Mouse (Mus musculus) cerebellum, postnatal 25 days (tissue): ENCODE measurements around the gene Rpl23a.

Experiments used
- DNase-seq, 2 experiments: peaks; one replicate each; pipeline ENCODE4 v3.0.0; 2021; ENCODE audit warnings: mixed read lengths in 2 of 2

Rpl23a gene

GRCm38 (mm10) chr11:78166640-78167039 is 16.7 kb downstream of the Rpl23a start:
- no peak for DNase-seq

GRCm38 (mm10) chr11:78166161-78166560 is 17.2 kb downstream of the Rpl23a start:
- DNase-seq, result no peak

GRCm38 (mm10) chr11:78165761-78166109 is 17.6 kb downstream of the Rpl23a start:
- peak in 1 of 2 experiments; percentile 68 for DNase-seq

- peak; percentile 82 to 90 for DNase-seq
Observed at GRCm38 (mm10) chr11:78164924-78165760, 18.2 kb downstream of the Rpl23a start, which contains the start of gene Traf4. Gene Traf4, minus strand, starts transcription at chr11:78165589.

GRCm38 (mm10) chr11:78164604-78164923 is 18.8 kb downstream of the Rpl23a start:
- no peak for DNase-seq

- DNase-seq, result peak in 1 of 2 experiments; percentile 43
Observed at GRCm38 (mm10) chr11:78163681-78164603, 19.4 kb downstream of the Rpl23a start.

GRCm38 (mm10) chr11:78163045-78163444 is 20.3 kb downstream of the Rpl23a start:
- no peak for DNase-seq

GRCm38 (mm10) chr11:78162504-78162903 is 20.9 kb downstream of the Rpl23a start:
- peak in 1 of 2 experiments; percentile 44 for DNase-seq

- DNase-seq, result peak in 1 of 2 experiments; percentile 58
Observed at GRCm38 (mm10) chr11:78161968-78162367, 21.4 kb downstream of the Rpl23a start.

GRCm38 (mm10) chr11:78161169-78161568 is 22.2 kb downstream of the Rpl23a start:
- DNase-seq, result no peak

- DNase-seq, result no peak
Observed at GRCm38 (mm10) chr11:78160675-78161074, 22.7 kb downstream of the Rpl23a start.

GRCm38 (mm10) chr11:78160171-78160570 is 23.2 kb downstream of the Rpl23a start:
- DNase-seq, result no peak

- no peak for DNase-seq
Observed at GRCm38 (mm10) chr11:78159557-78159956, 23.8 kb downstream of the Rpl23a start.

GRCm38 (mm10) chr11:78159096-78159495 is 24.3 kb downstream of the Rpl23a start:
- DNase-seq, result peak; percentile 74 to 84

- DNase-seq, result no peak
Observed at GRCm38 (mm10) chr11:78156156-78156699, 27.2 kb downstream of the Rpl23a start.

GRCm38 (mm10) chr11:78155674-78156073 is 27.7 kb downstream of the Rpl23a start:
- DNase-seq, result peak in 1 of 2 experiments; percentile 54

GRCm38 (mm10) chr11:78153778-78154177 is 29.6 kb downstream of the Rpl23a start:
- DNase-seq, result peak in 1 of 2 experiments; percentile 25

GRCm38 (mm10) chr11:78152299-78153231 is 30.8 kb downstream of the Rpl23a start:
- peak; percentile 86 to 92 for DNase-seq

GRCm38 (mm10) chr11:78151161-78151560 is 32.2 kb downstream of the Rpl23a start:
- peak in 1 of 2 experiments; percentile 41 for DNase-seq

GRCm38 (mm10) chr11:78146707-78147543 is 36.5 kb downstream of the Rpl23a start:
- DNase-seq, result no peak

GRCm38 (mm10) chr11:78146168-78146567 is 37.2 kb downstream of the Rpl23a start:
- DNase-seq, result no peak
